Mouse (Mus musculus) ES-E14 (cell line): ENCODE measurements at regions not wholly inside any gene's neighbourhood (a gene's known extent, or its start where the extent isn't known, plus 50 kb on each side); places are given as distances from the start of the nearest gene placed in this dataset.

Source experiments
- CHD2 ChIP-seq: IDR thresholded peaks from 2 replicates; pipeline ENCODE4 v1.6.1; 2014; ENCODE audit warnings: mild to moderate bottlenecking, low read depth, low read length, inconsistent platforms
- ZNF384 ChIP-seq: IDR thresholded peaks from 2 replicates; pipeline ENCODE4 v1.6.1; 2012; ENCODE audit warnings: low read depth, low read length, inconsistent platforms

DNA sequence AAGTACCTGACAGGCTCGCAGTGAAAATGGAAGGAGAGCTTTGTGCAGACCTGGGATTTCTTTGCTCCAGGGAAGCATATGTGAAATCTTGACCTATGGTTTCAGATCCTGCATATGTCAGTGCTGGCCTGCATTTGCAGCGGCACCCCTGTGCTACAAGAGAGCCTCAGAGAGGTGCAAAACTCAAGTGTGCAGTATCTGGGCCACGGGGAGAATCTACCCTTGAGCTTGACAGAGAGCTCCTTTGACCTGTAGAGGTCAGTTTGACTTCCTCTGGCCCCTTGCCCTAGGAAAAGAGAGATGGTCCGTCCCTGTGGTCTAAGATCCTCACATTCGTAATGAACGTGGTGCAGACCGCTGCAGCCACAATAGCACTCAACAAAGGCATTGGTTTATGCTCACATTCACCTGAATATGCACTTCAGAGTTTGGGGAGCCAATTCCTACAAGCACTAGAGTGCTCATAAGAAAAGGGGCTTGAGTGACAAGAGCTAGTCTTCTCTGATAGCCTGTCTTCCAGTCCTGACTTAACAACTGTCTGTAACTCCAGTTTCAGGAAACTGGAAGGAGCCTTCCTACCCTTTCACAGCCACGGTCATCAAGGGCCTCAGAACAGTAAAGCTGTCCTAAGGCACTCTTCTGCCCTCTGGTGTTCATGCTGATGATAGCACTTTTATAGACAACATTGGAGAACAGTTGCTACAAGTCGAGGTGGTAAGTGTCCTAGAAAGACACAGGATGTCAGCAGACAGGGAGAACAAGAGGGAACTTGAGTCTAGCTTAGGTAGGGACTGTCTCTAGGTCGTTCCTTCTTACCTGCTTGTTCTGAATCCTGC lies 200.0 kb upstream of the Apob start:
- TF ChIP-seq CHD2, result no peak
- no peak for TF ChIP-seq ZNF384
